Mouse (Mus musculus) cortical plate, adult 2 months (tissue): ENCODE data around the gene Gps2.

Source experiments
- CTCF ChIP-seq: fragments of 200-500 bp; IDR thresholded peaks from 2 replicates; pipeline ENCODE4 v1.5.1; 2011; ENCODE audit warnings: mild to moderate bottlenecking, control low read depth, low read length; ENCODE audit not compliant: insufficient read depth; ENCODE audit errors: extremely low read depth
- POLR2A ChIP-seq: fragments of 200-500 bp; IDR thresholded peaks from 2 replicates; pipeline ENCODE4 v1.6.1; 2011; ENCODE audit warnings: mild to moderate bottlenecking, low read length, control low read depth; ENCODE audit not compliant: insufficient read depth; ENCODE audit errors: extremely low read depth

- TF ChIP-seq CTCF, result no peak
- TF ChIP-seq POLR2A, result no peak
Measured at GRCm38 (mm10) chr11:69886907-69887635, 26.6 kb upstream of the Gps2 start.
